Comparison of ENCODE assay signal across 31 mouse cellular contexts in genomic region chr7:45196994-45197393, GRCm38 (mm10). TPM values are rescaled to one million over a fixed set of nuclear protein-coding genes. Genes with fewer than 3 reads are reported as not detected.
DNase-seq lines count a peak whose midpoint lies in the region; ATAC-seq and TF ChIP-seq lines count a peak whose summit lies in the region.
"Had no signal": no experiment of that assay in that cellular context is flagged by ENCODE, and none has a peak within 500 bp of the region (broad histone marks: within the 10 kb centered on the region; RNA-seq: fewer than 3 reads in every experiment).

No protein-coding gene starts in this region.

- H3K27ac ChIP-seq in left cerebral cortex, adult 2 months, result peak overlapping the region; percentile 83
- H3K27ac ChIP-seq in MEL (ENCODE audit: control insufficient read depth, low read depth, low read length), result no peak overlapping the region
- H3K27ac ChIP-seq: embryonic facial prominence, embryonic 13.5 days; forebrain, embryonic 15.5 days; heart, adult 2 months; hindbrain, embryonic 15.5 days; intestine, embryonic 15.5 days; layer of hippocampus, adult 2 months; limb, embryonic 15.5 days; liver, embryonic 14.5 days had no signal

- H3K27me3 ChIP-seq in MEL (ENCODE audit: control insufficient read depth in 1 of 2, insufficient read depth in 2 of 2, low read length in 2 of 2), result no peaks in the 10 kb centered on the region
- H3K27me3 ChIP-seq: forebrain, embryonic 15.5 days; hindbrain, embryonic 15.5 days had no signal

- H3K4me3 ChIP-seq in left cerebral cortex, adult 2 months, result no peak overlapping the region
- H3K4me3 ChIP-seq in MEL (ENCODE audit: control insufficient read depth in 1 of 2, insufficient read depth in 1 of 2, low read depth in 2 of 2, low read length in 2 of 2), result no peak overlapping the region
- H3K4me3 ChIP-seq: embryonic facial prominence, embryonic 13.5 days; forebrain, embryonic 15.5 days; heart, adult 2 months; hindbrain, embryonic 15.5 days; intestine, embryonic 15.5 days; layer of hippocampus, adult 2 months; limb, embryonic 15.5 days; midbrain, embryonic 10.5 days had no signal

- peak; percentile 46 for ATAC-seq in common myeloid progenitor, adult 5-6 weeks (replicated peaks; ENCODE audit: low read depth, poor library complexity, severe bottlenecking)
- no peak for ATAC-seq in CD4-positive, CD25-positive, alpha-beta regulatory T cell, adult 4 months
- ATAC-seq: forebrain, embryonic 15.5 days; intestine, embryonic 15.5 days had no signal

- no peaks in the 10 kb centered on the region for H3K9me3 ChIP-seq in MEL (replicated peaks; ENCODE audit: insufficient read depth, low read length)
- H3K9me3 ChIP-seq: embryonic facial prominence, embryonic 13.5 days; forebrain, embryonic 15.5 days; hindbrain, embryonic 15.5 days; intestine, embryonic 15.5 days; limb, embryonic 15.5 days; midbrain, embryonic 10.5 days had no signal

- H3K9ac ChIP-seq in MEL (ENCODE audit: control insufficient read depth, low read depth, low read length, poor library complexity, severe bottlenecking), result no peak overlapping the region
- H3K9ac ChIP-seq: embryonic facial prominence, embryonic 13.5 days; forebrain, embryonic 15.5 days; intestine, embryonic 15.5 days; limb, embryonic 15.5 days; liver, embryonic 14.5 days; lung, embryonic 14.5 days had no signal

- no peak for TF ChIP-seq RAD21 in MEL (IDR thresholded peaks at IDR 0.05; ENCODE audit: low read depth, low read length)

- intact Hi-C loops in left cerebral cortex, adult 2 months (cut with DNase I), result no loop called here

- H3K79me2 ChIP-seq in MEL (ENCODE audit: control insufficient read depth, insufficient read depth, low read length, poor library complexity), result no peaks in the 10 kb centered on the region

- no peak for TF ChIP-seq CTCF in left cerebral cortex, adult 2 months (IDR thresholded peaks at IDR 0.05)
- TF ChIP-seq CTCF in MEL (IDR thresholded peaks at IDR 0.05 in 2 of 3, conservative IDR thresholded peaks at IDR 0.05 in 1 of 3; ENCODE audit: control insufficient read depth in 1 of 3, insufficient read depth in 1 of 3, low read depth in 2 of 3, low read length in 3 of 3, poor library complexity in 1 of 3, severe bottlenecking in 1 of 3), result no peak

- TF ChIP-seq POLR2A in MEL (IDR thresholded peaks at IDR 0.05; ENCODE audit: control insufficient read depth in 1 of 2, insufficient read depth in 1 of 2, low read depth in 1 of 2, low read length in 2 of 2, poor library complexity in 1 of 2), result no peak

- H3K36me3 ChIP-seq in MEL (ENCODE audit: control insufficient read depth in 1 of 2, insufficient read depth in 2 of 2, low read length in 2 of 2), result peaks cover 0 to 6% of the 10 kb centered on the region in 2 experiments; a peak in 2 of 4 replicates
- H3K36me3 ChIP-seq: embryonic facial prominence, embryonic 13.5 days; forebrain, embryonic 15.5 days; hindbrain, embryonic 15.5 days; intestine, embryonic 15.5 days; limb, embryonic 15.5 days; midbrain, embryonic 10.5 days had no signal

- peaks cover 15 to 19% of the 10 kb centered on the region in 2 experiments for H3K4me1 ChIP-seq in MEL (ENCODE audit: control insufficient read depth in 1 of 2, insufficient read depth in 2 of 2, low read length in 2 of 2)

- no peak for TF ChIP-seq EP300 in MEL (IDR thresholded peaks at IDR 0.05; ENCODE audit: low read depth in 1 of 2, low read length in 2 of 2)

- DNase-seq in cerebellum, adult 9-11 months, result peak; percentile 52
- no peak for DNase-seq in cerebellum, adult 9-10 months
- DNase-seq in left cerebral cortex, adult 2 months (ENCODE audit: extremely low spot score in 1 of 2, low spot score in 2 of 2), result no peak
- DNase-seq in left cerebral cortex, adult 8-10 months (ENCODE audit: low spot score in 2 of 2), result no peak
- DNase-seq in MEL (ENCODE audit: low read depth, low spot score), result peak; percentile 47
- DNase-seq in testis, postnatal 14 days (ENCODE audit: low spot score), result no peak
- DNase-seq: adrenal gland, postnatal 25 days; B cell, adult 2 months; gastrocnemius, postnatal 25 days; heart, adult 2 months; kidney, adult 8-10 months; kidney, postnatal 14 days; lung, embryonic 14.5 days; lung, postnatal 36 days; right cerebral cortex, postnatal 25 days; spleen, adult 18-20 months had no signal

TF ChIP-seq in MEL, 35 proteins besides CTCF, POLR2A, EP300 and RAD21:
- no peak for TF ChIP-seq NRF1 (IDR thresholded peaks at IDR 0.05; ENCODE audit: insufficient read depth, low read depth, low read length, poor library complexity, severe bottlenecking)
- TF ChIP-seq NELFE (IDR thresholded peaks at IDR 0.05; ENCODE audit: low read depth, low read length), result no peak
- no peak for TF ChIP-seq SMC3 (IDR thresholded peaks at IDR 0.05; ENCODE audit: low read depth, low read length)
- no peak for TF ChIP-seq GATA1 (IDR thresholded peaks at IDR 0.05; ENCODE audit: low read depth, low read length)
- no peak for TF ChIP-seq MAZ (IDR thresholded peaks at IDR 0.05; ENCODE audit: low read depth, low read length)

RNA-seq across cellular contexts. Expression of gene Ccdc155, which starts 7.7 kb away (rescaled TPM):
- 1 to 10 TPM; 6.7 to 7.5 TPM for total RNA-seq in left cerebral cortex, adult 2 months (2021)
- total RNA-seq in left cerebral cortex, adult 8-10 months (2022), result 1 to 10 TPM; 4.3 to 6.4 (median 5.4) TPM
- total RNA-seq in MEL (2012; rRNA removed), result 0.16 and 0.27 TPM in 2 replicates
- polyA plus RNA-seq in MEL (2012; ENCODE audit: insufficient read depth in 1 of 2, insufficient read length in 2 of 2, low read depth in 1 of 2, low replicate concordance in 2 of 2, missing spikeins in 1 of 2), result under 1 TPM in 1 of 2 experiments, not detected in 1; 0.38 TPM
- total RNA-seq in common myeloid progenitor, adult 5-6 weeks (2017), result 0.18 and 2.0 TPM in 2 replicates
- polyA plus RNA-seq in CD4-positive, CD25-positive, alpha-beta regulatory T cell, adult 4 months (2017; shearing (Covaris generic)), result not detected
- total RNA-seq: heart, adult 2 months; heart, postnatal 25 days had no signal

RNA-seq across cellular contexts. Expression of gene Dkkl1, which starts 15.0 kb away (rescaled TPM):
- 10 to 100 TPM; 32.4 to 33.5 TPM for total RNA-seq in left cerebral cortex, adult 2 months (2021)
- 10 to 100 TPM; 23.1 to 31.5 (median 26.8) TPM for total RNA-seq in left cerebral cortex, adult 8-10 months (2022)
- 8.5 and 9.2 TPM in 2 replicates for total RNA-seq in MEL (2012; rRNA removed)
- polyA plus RNA-seq in MEL (2012; ENCODE audit: insufficient read depth in 1 of 2, insufficient read length in 2 of 2, low read depth in 1 of 2, low replicate concordance in 2 of 2, missing spikeins in 1 of 2), result 10 to 100 TPM in 1 of 2 experiments, not detected in 1; 32.0 TPM
- total RNA-seq in common myeloid progenitor, adult 5-6 weeks (2017), result 6.7 and 17.4 TPM in 2 replicates
- 10 to 100 TPM; 16.1 to 22.9 TPM for polyA plus RNA-seq in CD4-positive, CD25-positive, alpha-beta regulatory T cell, adult 4 months (2017; shearing (Covaris generic))
- total RNA-seq: adrenal gland, postnatal 25 days; gastrocnemius, postnatal 25 days; heart, adult 2 months; heart, postnatal 25 days had no signal
- polyA plus RNA-seq: lung, embryonic 14.5 days had no signal

RNA-seq across cellular contexts. Expression of gene Pth2, which starts 16.2 kb away (rescaled TPM):
- total RNA-seq in left cerebral cortex, adult 2 months (2021), result not detected
- total RNA-seq in left cerebral cortex, adult 8-10 months (2022), result under 1 TPM in 1 of 4 experiments, not detected in 3; 0.80 TPM
- total RNA-seq in MEL (2012; rRNA removed), result not detected in 2 replicates
- not detected for polyA plus RNA-seq in MEL (2012; ENCODE audit: insufficient read depth in 1 of 2, insufficient read length in 2 of 2, low read depth in 1 of 2, low replicate concordance in 2 of 2, missing spikeins in 1 of 2)
- not detected in 2 replicates for total RNA-seq in common myeloid progenitor, adult 5-6 weeks (2017)
- polyA plus RNA-seq in CD4-positive, CD25-positive, alpha-beta regulatory T cell, adult 4 months (2017; shearing (Covaris generic)), result not detected
- total RNA-seq: adrenal gland, postnatal 25 days; gastrocnemius, postnatal 25 days; heart, adult 2 months; heart, postnatal 25 days; layer of hippocampus, adult 2 months; layer of hippocampus, postnatal 25 days; left cerebral cortex, postnatal 25 days had no signal
- polyA plus RNA-seq: embryonic facial prominence, embryonic 13.5 days; forebrain, embryonic 15.5 days; heart, adult 2 months; intestine, embryonic 15.5 days; limb, embryonic 15.5 days; liver, embryonic 14.5 days; lung, embryonic 14.5 days; midbrain, embryonic 10.5 days; urinary bladder, adult 2 months had no signal

RNA-seq across cellular contexts. Expression of gene Gfy, which starts 17.6 kb away (rescaled TPM):
- total RNA-seq in left cerebral cortex, adult 2 months (2021), result under 1 TPM in 1 of 2 experiments, not detected in 1; 0.29 TPM
- total RNA-seq in left cerebral cortex, adult 8-10 months (2022), result under 1 TPM in 1 of 4 experiments, not detected in 3; 0.34 TPM
- not detected in 2 replicates for total RNA-seq in MEL (2012; rRNA removed)
- not detected for polyA plus RNA-seq in MEL (2012; ENCODE audit: insufficient read depth in 1 of 2, insufficient read length in 2 of 2, low read depth in 1 of 2, low replicate concordance in 2 of 2, missing spikeins in 1 of 2)
- not detected in 2 replicates for total RNA-seq in common myeloid progenitor, adult 5-6 weeks (2017)
- polyA plus RNA-seq in CD4-positive, CD25-positive, alpha-beta regulatory T cell, adult 4 months (2017; shearing (Covaris generic)), result not detected
- total RNA-seq: adrenal gland, postnatal 25 days; gastrocnemius, postnatal 25 days; heart, adult 2 months; heart, postnatal 25 days had no signal
- polyA plus RNA-seq: forebrain, embryonic 15.5 days; heart, adult 2 months; heart, embryonic 14.5 days; hindbrain, embryonic 15.5 days; intestine, embryonic 15.5 days; limb, embryonic 15.5 days; liver, embryonic 14.5 days; lung, embryonic 14.5 days; midbrain, embryonic 10.5 days; urinary bladder, adult 2 months had no signal

RNA-seq across cellular contexts. Expression of gene Tead2, which starts 18.6 kb away (rescaled TPM):
- total RNA-seq in left cerebral cortex, adult 2 months (2021), result 1 to 10 TPM; 3.9 to 4.1 TPM
- total RNA-seq in left cerebral cortex, adult 8-10 months (2022), result 1 to 10 TPM; 2.0 to 5.1 (median 3.0) TPM
- total RNA-seq in MEL (2012; rRNA removed), result 0.19 TPM in 1 of 2 replicates, not detected in the other
- under 1 TPM in 1 of 2 experiments, not detected in 1; 0.38 TPM for polyA plus RNA-seq in MEL (2012; ENCODE audit: insufficient read depth in 1 of 2, insufficient read length in 2 of 2, low read depth in 1 of 2, low replicate concordance in 2 of 2, missing spikeins in 1 of 2)
- 0.55 and 0.87 TPM in 2 replicates for total RNA-seq in common myeloid progenitor, adult 5-6 weeks (2017)
- polyA plus RNA-seq in CD4-positive, CD25-positive, alpha-beta regulatory T cell, adult 4 months (2017; shearing (Covaris generic)), result 1 to 10 TPM; 4.5 to 5.4 TPM

Comparison
In these comparisons a context has a peak if more than half of its experiments do, and no peak if none do; other contexts are left out.
1. DNase-seq: peak in cerebellum, adult 9-11 months (single experiment) and MEL (single experiment); none in cerebellum, adult 9-10 months (single experiment), left cerebral cortex, adult 2 months (0 of 2), left cerebral cortex, adult 8-10 months (0 of 2) and testis, postnatal 14 days (single experiment).